Mouse (Mus musculus): ENCODE measurements at regions not wholly inside any gene's neighbourhood (a gene's known extent, or its start where the extent isn't known, plus 50 kb on each side); places are given as distances from the start of the nearest gene placed in this dataset.

DNA sequence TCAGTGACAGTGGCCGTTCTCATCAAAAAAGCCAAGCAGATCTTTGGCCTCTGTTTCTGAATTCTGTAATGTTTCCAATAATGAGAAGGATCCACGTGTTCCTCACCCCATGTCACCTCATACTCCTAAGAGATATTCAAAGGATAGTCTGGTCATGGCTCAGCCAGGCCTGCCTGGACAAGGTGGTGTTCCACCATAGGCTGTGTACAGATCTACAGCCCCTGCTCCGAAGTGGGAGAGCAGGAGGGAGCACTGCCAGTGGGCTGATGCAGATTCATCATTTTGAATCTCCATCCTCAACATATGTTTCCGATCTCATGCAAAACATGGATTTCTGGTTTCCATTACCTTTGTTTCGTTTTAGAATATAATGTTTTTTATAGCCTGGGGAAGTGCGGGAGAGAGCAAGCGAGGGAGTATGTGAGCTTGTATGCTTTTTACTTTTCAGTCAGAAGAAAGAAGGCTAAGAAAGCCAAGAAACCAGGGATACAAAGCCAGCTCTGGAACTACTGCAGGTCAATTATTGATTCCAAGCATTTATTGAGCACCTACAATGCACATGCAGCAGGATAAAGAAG, 166.5 kb upstream of the Usp24 start:
- H3K27ac ChIP-seq (replicated peaks): no peak overlapping the region
- ATAC-seq (ENCODE audit: extremely low read depth, insufficient number of reproducible peaks, low FRiP score, low TSS enrichment): no peak
- no peak overlapping the region for H3K4me3 ChIP-seq
- H3K36me3 ChIP-seq: no peaks in the 10 kb centered on the region
- no peaks in the 10 kb centered on the region for H3K9me3 ChIP-seq
- no peaks in the 10 kb centered on the region for H3K27me3 ChIP-seq (replicated peaks)
- 0 out of 2 replicates have a peak, but pooled peaks cover 5% of the 10 kb centered on the region for H3K4me1 ChIP-seq
- H3K9ac ChIP-seq: no peak overlapping the region
- no peak overlapping the region for H3K4me2 ChIP-seq
- WGBS: 76% methylated on average over 7 of the region's 7 CpGs

DNA sequence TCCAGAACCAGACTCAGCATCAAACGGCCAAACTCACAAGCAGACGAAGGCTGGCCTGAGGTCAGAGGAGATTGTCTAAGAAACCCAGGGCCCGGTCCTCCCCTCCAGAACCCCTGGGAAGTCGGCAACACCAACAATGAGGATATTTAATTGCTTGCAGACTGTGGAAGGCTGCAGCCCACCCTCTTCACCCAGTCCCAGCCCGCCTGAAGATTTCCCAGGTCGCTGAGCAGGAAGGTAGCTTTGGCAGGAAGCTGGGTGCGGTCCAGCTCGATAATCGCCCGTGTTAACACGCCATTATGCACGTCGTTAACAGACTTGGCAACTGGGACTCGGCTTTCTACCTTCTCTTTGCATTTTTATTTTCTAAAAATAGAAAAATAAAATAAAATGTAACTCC, 165.2 kb upstream of the Usp24 start:
- Histone ChIP-seq H3K9me3 (no peaks in the 10 kb centered on the region), H3K9ac (no peak overlapping the region), H3K4me3 (no peak overlapping the region), H3K27me3 (replicated peaks) (no peaks in the 10 kb centered on the region), H3K4me1 (0 out of 2 replicates have a peak, but pooled peaks cover 5% of the 10 kb centered on the region), H3K27ac (replicated peaks) (no peak overlapping the region), H3K4me2 (no peak overlapping the region), H3K36me3 (no peaks in the 10 kb centered on the region)
- no peak for ATAC-seq (ENCODE audit: extremely low read depth, insufficient number of reproducible peaks, low FRiP score, low TSS enrichment)
- WGBS: 80% methylated on average over 14 of the region's 14 CpGs

DNA sequence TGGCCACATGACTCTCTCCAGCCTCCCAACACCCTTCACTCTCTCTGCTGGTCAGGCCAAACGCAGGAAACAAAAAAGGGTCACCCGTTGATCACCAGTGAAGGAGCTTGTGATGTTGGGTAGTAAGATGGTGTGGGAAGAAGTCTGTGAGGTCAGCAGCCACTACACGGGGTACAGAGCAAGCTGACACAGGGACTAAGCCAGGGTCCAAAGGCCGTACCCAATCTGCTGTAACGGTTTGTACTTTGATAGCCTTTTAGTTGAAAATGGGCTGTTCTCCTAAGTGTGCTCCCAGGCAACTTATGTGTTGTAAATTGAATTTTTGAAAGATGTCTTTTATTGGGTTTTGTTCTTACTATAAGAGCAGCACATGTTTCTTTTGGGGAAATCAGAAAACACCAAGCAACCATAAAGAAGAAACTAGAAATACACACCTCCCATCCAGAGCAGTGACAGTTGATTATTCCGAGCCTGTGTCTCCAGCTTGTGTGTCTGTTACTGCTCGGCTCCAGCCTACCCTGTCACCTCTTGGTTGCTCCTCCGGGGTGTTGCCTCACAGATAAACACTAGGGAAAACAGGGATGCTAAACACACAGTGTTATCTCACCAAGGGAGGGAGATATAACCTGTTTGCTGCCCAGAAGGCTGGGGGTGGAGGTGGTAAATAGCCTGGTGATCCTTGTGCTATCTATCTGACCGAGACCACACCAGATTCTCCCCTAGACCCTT, 158.4 kb upstream of the Usp24 start:
- no peak overlapping the region for H3K4me3 ChIP-seq
- H3K9ac ChIP-seq: no peak overlapping the region
- no peaks in the 10 kb centered on the region for H3K27me3 ChIP-seq (replicated peaks)
- no peak overlapping the region for H3K4me2 ChIP-seq
- H3K9me3 ChIP-seq: no peaks in the 10 kb centered on the region
- no peak overlapping the region for H3K27ac ChIP-seq (replicated peaks)
- no peaks in the 10 kb centered on the region for H3K4me1 ChIP-seq
- ATAC-seq (ENCODE audit: extremely low read depth, insufficient number of reproducible peaks, low FRiP score, low TSS enrichment): no peak
- WGBS: 58% methylated on average over 9 of the region's 9 CpGs
- H3K36me3 ChIP-seq: no peaks in the 10 kb centered on the region

DNA sequence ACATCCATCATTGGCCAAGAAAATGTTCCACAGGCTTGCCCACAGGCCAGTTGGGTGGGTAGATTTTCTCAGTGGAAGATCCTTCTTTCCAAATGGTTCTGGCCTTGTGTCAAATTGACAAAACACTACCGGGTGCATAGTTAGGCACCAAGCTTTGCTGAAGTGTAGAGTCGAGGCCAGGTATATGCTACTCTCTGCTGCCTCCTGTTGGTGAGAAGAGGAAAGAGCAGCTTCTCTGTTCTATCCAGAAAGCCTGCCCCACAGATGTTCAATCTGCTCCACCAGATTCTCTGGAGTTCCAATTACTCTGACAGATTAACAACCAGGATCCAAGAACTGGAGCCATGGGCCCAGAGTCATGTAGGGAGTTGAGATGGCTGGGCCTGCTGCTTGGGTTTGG, 154.4 kb upstream of the Usp24 start:
- Histone ChIP-seq H3K36me3 (no peaks in the 10 kb centered on the region), H3K4me1 (no peaks in the 10 kb centered on the region), H3K27ac (replicated peaks) (no peak overlapping the region), H3K9ac (no peak overlapping the region), H3K4me2 (no peak overlapping the region), H3K4me3 (no peak overlapping the region), H3K27me3 (replicated peaks) (no peaks in the 10 kb centered on the region), H3K9me3 (no peaks in the 10 kb centered on the region)
- no peak for ATAC-seq (ENCODE audit: extremely low read depth, insufficient number of reproducible peaks, low FRiP score, low TSS enrichment)
- 52% methylated on average over 2 of the region's 2 CpGs for WGBS

DNA sequence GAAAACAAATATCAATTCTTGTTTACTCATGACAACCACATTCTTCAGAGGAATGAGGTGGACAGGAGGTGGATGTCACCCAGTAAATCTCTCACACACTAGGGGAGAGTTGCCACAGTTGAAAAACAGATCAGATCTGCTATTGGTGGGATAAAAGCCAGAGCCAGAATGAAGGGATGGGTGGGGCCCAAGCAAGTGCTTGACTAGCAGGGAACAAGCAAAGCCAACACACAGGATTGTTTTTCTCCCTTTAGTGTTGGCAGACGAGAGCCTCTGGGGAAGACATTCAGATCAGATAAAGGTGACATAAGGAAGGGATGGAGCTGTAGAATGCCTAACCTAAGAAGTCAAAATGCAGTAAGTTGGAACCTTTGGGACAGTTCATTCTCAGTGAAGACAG, 153.5 kb upstream of the Usp24 start:
- H3K9ac ChIP-seq: no peak overlapping the region
- no peak overlapping the region for H3K4me3 ChIP-seq
- H3K27me3 ChIP-seq (replicated peaks): no peaks in the 10 kb centered on the region
- no peak overlapping the region for H3K4me2 ChIP-seq
- H3K27ac ChIP-seq (replicated peaks): no peak overlapping the region
- no peaks in the 10 kb centered on the region for H3K36me3 ChIP-seq
- no peaks in the 10 kb centered on the region for H3K4me1 ChIP-seq
- no peaks in the 10 kb centered on the region for H3K9me3 ChIP-seq
- 32% methylated on average over 1 of the region's 1 CpGs for WGBS
- no peak for ATAC-seq (ENCODE audit: extremely low read depth, insufficient number of reproducible peaks, low FRiP score, low TSS enrichment)

DNA sequence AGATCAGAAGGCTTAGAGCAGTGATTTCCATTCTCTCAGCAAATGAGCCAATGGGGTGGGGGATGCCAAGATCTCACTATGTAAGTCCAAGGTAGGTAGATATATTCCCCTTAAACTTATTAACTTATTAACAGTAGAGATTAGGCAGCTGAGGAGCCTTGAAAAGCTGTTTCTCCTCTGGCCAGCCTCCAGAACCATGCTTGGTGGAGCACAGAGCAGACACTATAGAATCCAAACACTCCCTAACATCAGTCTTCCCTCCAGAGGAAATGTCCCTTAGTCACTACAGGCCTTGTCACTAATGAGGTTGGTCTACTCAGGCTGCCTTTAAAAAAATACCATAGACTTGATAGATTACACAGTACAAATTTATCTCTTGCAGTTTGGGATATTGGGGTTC, 152.8 kb upstream of the Usp24 start:
- H3K4me2 ChIP-seq: no peak overlapping the region
- no peak for ATAC-seq (ENCODE audit: extremely low read depth, insufficient number of reproducible peaks, low FRiP score, low TSS enrichment)
- no peaks in the 10 kb centered on the region for H3K27me3 ChIP-seq (replicated peaks)
- H3K4me1 ChIP-seq: no peaks in the 10 kb centered on the region
- no peak overlapping the region for H3K4me3 ChIP-seq
- H3K36me3 ChIP-seq: no peaks in the 10 kb centered on the region
- no peak overlapping the region for H3K9ac ChIP-seq
- no peak overlapping the region for H3K27ac ChIP-seq (replicated peaks)
- H3K9me3 ChIP-seq: no peaks in the 10 kb centered on the region

DNA sequence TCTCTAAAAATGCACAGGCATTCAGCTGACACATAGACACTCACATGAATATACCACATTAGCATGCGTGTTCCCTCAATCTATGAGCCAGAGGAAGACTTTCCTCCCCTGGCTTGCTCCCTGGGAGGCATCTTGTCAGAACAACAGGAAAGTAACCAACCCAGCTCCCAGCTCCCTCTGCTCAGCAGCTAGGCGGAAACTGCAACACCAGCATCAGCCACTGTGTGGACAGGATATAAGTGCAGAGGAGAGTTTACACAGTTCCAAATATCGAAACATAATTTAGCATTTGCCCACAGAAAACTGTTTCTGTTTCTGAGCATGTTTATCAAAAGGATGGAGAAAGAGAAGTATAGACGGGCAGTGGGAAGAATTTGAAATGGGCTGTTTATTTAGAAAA, 148.3 kb upstream of the Usp24 start:
- Histone ChIP-seq H3K4me1 (peaks cover 8% of the 10 kb centered on the region; the same call in 1 of the 2 replicates), H3K4me2 (no peak overlapping the region), H3K9ac (no peak overlapping the region), H3K9me3 (peaks cover 5% of the 10 kb centered on the region; the same call in 1 of the 2 replicates), H3K4me3 (no peak overlapping the region), H3K27me3 (replicated peaks) (no peaks in the 10 kb centered on the region), H3K27ac (replicated peaks) (no peak overlapping the region), H3K36me3 (no peaks in the 10 kb centered on the region)
- 59% methylated on average over 4 of the region's 4 CpGs for WGBS
- ATAC-seq (ENCODE audit: extremely low read depth, insufficient number of reproducible peaks, low FRiP score, low TSS enrichment): no peak

DNA sequence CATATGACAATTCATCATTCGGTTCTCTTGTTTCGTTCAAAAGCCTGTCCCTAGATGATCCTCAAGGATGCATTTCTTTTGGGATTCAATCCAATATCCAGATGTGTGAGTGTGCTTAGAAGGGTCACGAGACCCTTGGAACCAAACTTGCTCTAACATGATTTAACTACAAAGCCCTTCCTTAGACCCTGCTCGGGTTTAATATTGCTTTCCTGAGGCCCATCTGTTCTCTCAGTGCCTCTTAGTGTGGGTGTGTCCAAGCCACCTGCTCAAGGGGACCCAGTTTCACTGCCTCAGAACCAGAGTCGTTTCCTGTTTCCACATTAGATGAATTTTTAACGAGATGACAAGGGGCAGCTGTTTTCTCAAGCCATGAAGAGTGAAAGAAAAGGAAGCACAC, 147.3 kb upstream of the Usp24 start:
- Histone ChIP-seq H3K9me3 (peaks cover 6% of the 10 kb centered on the region; the same call in 1 of the 2 replicates), H3K27ac (replicated peaks) (no peak overlapping the region), H3K9ac (no peak overlapping the region), H3K27me3 (replicated peaks) (no peaks in the 10 kb centered on the region), H3K4me1 (peaks cover 8% of the 10 kb centered on the region; the same call in 1 of the 2 replicates), H3K4me2 (no peak overlapping the region), H3K4me3 (no peak overlapping the region), H3K36me3 (no peaks in the 10 kb centered on the region)
- 70% methylated on average over 6 of the region's 6 CpGs for WGBS
- ATAC-seq (ENCODE audit: extremely low read depth, insufficient number of reproducible peaks, low FRiP score, low TSS enrichment): no peak

DNA sequence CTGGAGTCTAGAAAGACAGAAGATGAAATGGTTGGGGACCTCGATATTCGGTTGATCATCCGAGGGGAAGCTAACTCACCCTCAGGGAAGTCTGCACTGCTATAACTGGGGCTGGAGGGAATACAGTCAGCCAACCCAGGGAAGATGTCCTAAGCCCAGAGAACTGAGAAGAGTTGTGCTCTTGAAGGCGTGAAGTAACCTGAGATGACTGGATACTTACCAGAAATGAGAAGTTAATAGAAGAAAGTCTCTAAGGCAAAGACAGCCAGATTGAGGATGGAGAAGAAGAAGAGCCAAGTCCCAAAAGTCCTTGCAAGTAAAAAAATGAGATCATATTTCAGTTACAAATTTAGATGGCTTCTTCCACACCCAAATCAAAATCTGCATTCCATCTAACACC, 146.5 kb upstream of the Usp24 start:
- H3K27me3 ChIP-seq (replicated peaks): no peaks in the 10 kb centered on the region
- no peak overlapping the region for H3K4me3 ChIP-seq
- H3K27ac ChIP-seq (replicated peaks): no peak overlapping the region
- H3K9me3 ChIP-seq: peaks cover 6% of the 10 kb centered on the region; the same call in 1 of the 2 replicates
- no peak overlapping the region for H3K9ac ChIP-seq
- H3K4me1 ChIP-seq: peaks cover 8% of the 10 kb centered on the region
- ATAC-seq (ENCODE audit: extremely low read depth, insufficient number of reproducible peaks, low FRiP score, low TSS enrichment): no peak
- 88% methylated on average over 4 of the region's 4 CpGs for WGBS
- no peaks in the 10 kb centered on the region for H3K36me3 ChIP-seq
- no peak overlapping the region for H3K4me2 ChIP-seq

DNA sequence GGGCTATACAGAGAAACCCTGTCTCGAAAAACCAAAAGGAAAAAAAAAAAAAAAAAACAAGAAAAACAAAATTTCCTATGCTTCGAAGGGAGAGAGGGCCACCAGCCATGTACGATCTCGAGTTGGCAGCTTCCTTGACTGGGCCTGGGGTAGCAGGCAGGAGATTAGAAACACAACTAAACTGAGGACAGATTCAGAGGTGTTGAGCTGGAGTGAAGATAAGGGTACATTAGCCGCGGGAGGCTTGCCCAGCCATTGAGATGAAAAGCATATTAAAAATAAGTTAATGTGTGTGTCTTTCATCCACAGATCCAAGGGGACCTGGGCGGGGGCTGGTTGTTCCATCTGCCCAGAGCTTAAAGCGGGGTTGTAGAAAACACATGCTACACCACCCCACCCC, 145.3 kb upstream of the Usp24 start:
- WGBS: 20% methylated on average over 7 of the region's 8 CpGs
- Histone ChIP-seq H3K9me3 (peaks cover 6% of the 10 kb centered on the region; the same call in 1 of the 2 replicates), H3K4me2 (no peak overlapping the region), H3K9ac (no peak overlapping the region), H3K36me3 (no peaks in the 10 kb centered on the region), H3K4me1 (peaks cover 20% of the 10 kb centered on the region), H3K27ac (replicated peaks) (no peak overlapping the region), H3K27me3 (replicated peaks) (no peaks in the 10 kb centered on the region), H3K4me3 (no peak overlapping the region)
- ATAC-seq (ENCODE audit: extremely low read depth, insufficient number of reproducible peaks, low FRiP score, low TSS enrichment): no peak; the same call in 1 of the 2 replicates

DNA sequence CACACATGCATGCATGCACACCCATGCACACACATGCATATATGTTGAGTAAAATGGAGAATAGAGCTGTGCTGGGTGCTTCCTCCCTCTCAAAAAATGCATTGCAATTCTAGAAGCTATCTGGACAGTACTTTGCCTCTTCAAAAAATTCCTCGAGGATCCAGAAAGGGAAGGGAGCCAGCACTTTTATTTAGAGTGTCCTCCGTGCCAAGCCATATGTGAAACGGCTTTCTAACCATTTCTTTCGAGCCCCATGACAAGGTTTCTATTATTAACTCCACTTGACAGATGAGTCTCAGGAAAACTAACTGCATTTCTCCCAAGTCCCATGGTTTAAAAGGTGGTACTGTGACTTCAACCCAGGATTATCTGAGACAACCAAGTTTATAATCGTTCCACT, 140.7 kb upstream of the Usp24 start:
- ATAC-seq (ENCODE audit: extremely low read depth, insufficient number of reproducible peaks, low FRiP score, low TSS enrichment): no peak
- H3K9ac ChIP-seq: no peak overlapping the region
- H3K9me3 ChIP-seq: peaks cover 6% of the 10 kb centered on the region; the same call in 1 of the 2 replicates
- 0 out of 2 replicates have a peak overlapping the region, but pooled peaks have one; percentile 15 for H3K27ac ChIP-seq (replicated peaks)
- no peak overlapping the region for H3K4me3 ChIP-seq
- H3K4me2 ChIP-seq: no peak overlapping the region
- WGBS: 31% methylated on average over 5 of the region's 5 CpGs
- no peaks in the 10 kb centered on the region for H3K36me3 ChIP-seq
- H3K27me3 ChIP-seq (replicated peaks): no peaks in the 10 kb centered on the region
- H3K4me1 ChIP-seq: peaks cover 27% of the 10 kb centered on the region
